Mouse (Mus musculus) frontal cortex, postnatal 36 days (tissue): ENCODE measurements around the gene Rbm28.
"Not testable (repeated sequence)": the region's sequence is repeated elsewhere in the genome, so short reads cannot be mapped to it uniquely, and the experiment has no call there.

Experiments used
- DNase-seq, 2 experiments: peaks; one replicate each; pipeline ENCODE4 v3.0.0; 2022; ENCODE audit warnings: low spot score in 2 of 2

Gene Rbm28

GRCm38 (mm10) chr6:29193961-29194750 is 29.4 kb upstream of the Rbm28 start:
- no peak for DNase-seq

- no peak for DNase-seq
Observed at GRCm38 (mm10) chr6:29187936-29188335, 23.1 kb upstream of the Rbm28 start.

DNA sequence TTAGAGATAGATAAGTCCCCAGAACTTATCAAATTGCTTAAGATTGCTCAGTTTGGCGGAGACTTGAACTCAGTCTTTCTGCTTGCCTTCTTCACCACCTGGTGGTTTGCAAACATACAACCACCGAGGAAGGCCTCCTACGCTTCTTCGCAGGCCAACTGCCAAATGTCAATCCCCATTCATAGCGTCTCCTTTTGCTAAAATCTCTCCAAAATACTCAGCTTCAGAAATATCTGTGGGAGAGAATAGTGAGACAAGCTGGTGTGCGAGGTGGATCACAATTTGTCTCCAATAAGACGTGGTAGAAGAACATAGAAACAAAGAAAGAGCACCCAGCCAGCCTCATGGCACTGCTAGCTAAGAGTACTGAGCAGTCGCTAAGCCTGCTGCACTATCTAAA is 15.0 kb upstream of the Rbm28 start:
- DNase-seq: peak; percentile 56 to 77

DNA sequence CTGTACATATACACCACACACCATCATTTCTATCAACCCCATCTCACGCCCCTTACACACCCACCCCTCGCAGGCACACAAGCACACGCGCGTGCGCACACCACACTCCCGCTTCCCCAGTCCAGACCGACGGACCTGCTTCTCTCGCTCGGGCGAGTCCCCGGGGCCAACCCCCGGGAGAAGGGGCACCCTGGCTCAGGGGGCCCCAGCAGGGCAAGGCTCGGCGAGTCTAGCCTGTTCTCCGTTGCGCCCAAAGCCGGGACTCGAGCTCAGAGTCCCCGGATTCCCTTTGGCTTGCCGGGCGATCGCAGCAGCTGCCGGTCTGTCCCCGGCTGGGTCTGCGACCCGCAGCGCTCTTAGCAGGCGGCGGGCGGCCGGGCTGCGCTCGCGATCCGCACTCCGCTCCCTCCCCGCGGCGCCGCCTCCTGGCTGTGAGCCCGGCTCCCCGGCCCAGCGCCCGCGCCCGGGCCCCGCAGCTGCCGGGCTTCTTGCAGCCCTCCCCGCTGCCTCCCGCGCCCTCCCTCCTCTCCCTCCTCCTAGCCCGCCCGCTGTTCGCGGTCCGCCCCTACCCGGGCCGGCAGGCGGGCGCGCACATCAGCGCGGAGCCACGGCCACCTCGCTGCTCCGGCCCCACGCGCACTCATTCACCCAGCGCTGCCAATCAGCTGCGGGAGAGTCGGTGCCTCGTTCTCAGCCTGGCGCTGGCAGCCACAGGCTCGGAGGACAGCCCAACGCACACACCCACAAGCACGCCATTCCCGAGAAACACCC is 14.3 kb upstream of the Rbm28 start, which contains the start of gene Prrt4:
TSS of gene Prrt4 (minus strand) at position 697 of the 771 bp plus-strand sequence.
- peak; percentile 68 to 69 for DNase-seq

GRCm38 (mm10) chr6:29177901-29178879 is 13.4 kb upstream of the Rbm28 start:
- no peak for DNase-seq

GRCm38 (mm10) chr6:29175113-29175512 is 10.3 kb upstream of the Rbm28 start:
- DNase-seq: no peak

DNA sequence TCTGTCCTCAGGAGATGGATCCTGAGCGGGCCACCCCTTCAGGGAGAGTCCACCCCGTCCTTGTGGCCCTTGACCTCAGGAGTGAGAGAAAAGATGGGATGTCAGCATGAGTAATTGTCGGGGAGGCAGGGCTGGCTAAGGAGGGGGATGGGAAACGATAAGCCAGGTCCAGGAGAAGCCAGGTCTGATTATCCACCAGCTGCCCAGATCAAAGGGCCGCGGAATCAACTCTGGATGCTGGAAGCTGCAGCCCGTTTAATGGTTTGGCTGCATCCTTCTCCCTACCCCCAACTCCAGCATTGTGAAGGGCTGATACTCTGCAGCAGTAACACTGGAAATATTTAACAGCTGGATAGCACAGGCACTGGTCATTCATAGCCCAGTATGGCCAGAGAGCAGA is 9.6 kb upstream of the Rbm28 start:
- DNase-seq: no peak

DNA sequence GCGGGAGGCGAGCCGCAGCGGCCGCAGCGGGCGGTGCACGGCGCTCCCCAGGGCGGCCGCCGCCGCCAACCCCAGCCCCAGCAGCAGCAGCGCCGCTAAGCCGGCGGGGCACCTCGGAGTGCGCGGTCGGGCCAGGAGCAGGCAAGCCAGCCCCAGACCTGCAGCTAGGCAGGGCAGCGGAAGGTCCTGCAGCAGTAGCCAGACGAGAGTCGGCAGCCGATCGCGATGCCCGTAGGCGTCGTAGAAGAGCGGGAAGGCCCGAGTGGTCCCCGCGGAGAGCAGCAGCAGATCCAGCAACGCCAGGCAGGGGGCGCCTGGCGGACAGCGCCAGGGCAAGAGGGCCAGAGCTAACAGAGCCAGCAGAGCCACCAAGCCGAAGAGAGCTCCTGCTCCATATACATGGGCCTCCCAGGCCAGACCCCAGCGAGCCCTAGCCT is 6.2 kb upstream of the Rbm28 start:
- DNase-seq: peak; percentile 67 to 71

- no peak for DNase-seq
Observed at GRCm38 (mm10) chr6:29170063-29170921, 5.5 kb upstream of the Rbm28 start.

GRCm38 (mm10) chr6:29169675-29170062 is 4.9 kb upstream of the Rbm28 start:
- no peak for DNase-seq

DNA sequence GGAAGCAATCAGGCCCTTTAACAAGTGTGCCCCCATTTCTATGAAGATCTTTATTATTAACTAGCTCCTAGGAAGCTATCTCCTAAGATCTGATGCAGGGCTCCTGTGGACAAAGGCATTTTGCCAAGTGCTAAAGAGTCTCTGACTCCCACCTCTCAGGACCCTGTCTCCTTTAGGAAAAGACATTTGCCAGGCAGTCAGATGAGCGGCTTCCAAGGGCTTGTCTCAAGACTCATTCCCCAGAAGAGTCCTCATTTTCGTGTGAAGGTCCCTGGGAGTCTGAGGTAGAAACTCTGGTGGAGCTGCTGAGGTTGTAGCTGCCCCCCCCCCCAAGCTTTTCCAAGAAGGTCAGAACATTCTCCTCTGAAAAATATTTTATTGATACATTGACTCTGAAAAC is 4.1 kb upstream of the Rbm28 start:
- DNase-seq: no peak

DNA sequence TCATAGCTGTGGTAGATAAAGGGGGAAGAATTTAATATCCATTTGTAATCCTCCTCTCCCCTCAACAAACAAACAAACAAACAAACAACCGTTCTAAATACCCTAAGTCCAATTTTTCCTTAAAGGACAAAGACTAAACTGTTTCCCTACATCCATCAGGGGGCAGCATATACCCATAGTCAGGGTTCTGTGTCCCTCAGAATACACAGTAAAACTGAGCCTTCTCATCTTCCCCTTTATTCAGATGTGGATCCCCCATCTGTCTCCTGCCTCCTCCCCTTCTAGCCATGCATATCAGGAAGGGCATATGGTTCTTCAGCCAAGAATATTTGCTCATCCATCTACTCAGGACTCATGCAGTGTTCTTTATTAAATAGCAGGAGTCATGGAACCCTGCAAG is 1.4 kb upstream of the Rbm28 start:
- peak in 1 of 2 experiments; percentile 77 for DNase-seq

DNA sequence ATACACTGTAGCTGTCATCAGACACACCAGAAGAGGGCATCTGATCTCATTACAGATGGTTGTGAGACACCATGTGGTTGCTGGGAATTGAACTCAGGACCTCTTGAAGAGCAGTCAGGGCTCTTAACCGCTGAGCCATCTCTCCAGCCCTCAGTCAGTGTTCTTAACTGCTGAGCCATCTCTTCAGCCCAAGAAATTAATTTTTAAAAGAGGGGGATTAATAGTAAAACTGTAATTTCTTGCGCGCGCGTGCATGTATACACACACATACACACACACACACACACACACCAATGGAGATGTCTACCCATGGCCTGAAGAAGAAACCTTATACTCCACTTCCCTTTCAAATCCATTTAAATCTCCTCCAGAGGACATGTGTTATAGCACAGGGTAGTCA is 3.5 kb downstream of the Rbm28 start:
- DNase-seq: not testable (repeated sequence)

DNA sequence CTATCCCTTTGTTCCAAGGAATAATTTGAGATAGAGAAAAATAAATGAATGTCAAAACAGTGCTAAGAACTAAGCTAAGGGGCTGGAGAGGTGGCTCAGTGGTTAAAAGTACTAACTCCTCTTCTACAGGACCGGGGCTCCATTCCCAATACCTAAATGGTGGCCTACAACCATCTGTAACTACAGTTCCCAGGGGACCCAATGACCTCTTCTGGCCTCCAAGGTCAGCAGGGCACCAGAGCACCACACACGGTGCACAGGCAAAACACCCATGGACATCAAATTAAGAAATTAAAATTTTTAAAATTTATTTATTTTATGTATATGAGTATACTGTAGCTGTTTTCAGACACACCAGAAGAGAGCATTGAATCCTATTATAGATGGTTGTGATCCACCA is 4.0 kb downstream of the Rbm28 start:
- no peak for DNase-seq

- DNase-seq: no peak
Observed at GRCm38 (mm10) chr6:29156326-29156725, 8.5 kb downstream of the Rbm28 start.

GRCm38 (mm10) chr6:29150001-29150400 is 14.8 kb downstream of the Rbm28 start:
- no peak for DNase-seq

DNA sequence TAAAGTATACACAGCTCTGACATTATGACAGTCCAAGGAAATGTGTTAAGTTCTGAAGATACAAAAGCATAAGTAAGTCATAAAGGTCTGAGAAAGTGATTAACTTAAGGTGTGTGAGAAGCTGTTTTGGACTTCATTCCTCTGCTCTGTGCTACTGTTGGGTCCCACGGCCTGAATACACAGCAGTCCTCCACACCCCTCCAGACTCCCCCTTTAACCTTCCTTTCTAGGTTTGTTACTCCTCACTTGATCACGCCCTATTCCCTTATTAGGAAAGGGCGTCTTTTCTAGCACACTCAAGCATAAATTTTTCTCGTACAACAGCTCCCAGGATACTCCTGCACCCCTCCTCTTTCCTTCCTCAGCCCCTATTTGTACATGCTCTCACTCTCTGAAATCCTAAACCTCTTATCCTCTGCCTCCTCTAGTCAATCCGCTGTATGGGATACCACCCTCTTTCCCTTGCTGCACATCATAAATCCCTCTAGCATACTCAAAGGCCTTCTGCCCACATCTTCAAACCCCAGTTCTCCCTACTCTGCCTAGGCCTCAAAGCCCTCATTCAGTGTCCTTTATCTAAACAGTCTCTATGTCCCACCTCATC is 17.3 kb downstream of the Rbm28 start:
- DNase-seq: no peak

- no peak for DNase-seq
Observed at GRCm38 (mm10) chr6:29146641-29147040, 18.2 kb downstream of the Rbm28 start.

DNA sequence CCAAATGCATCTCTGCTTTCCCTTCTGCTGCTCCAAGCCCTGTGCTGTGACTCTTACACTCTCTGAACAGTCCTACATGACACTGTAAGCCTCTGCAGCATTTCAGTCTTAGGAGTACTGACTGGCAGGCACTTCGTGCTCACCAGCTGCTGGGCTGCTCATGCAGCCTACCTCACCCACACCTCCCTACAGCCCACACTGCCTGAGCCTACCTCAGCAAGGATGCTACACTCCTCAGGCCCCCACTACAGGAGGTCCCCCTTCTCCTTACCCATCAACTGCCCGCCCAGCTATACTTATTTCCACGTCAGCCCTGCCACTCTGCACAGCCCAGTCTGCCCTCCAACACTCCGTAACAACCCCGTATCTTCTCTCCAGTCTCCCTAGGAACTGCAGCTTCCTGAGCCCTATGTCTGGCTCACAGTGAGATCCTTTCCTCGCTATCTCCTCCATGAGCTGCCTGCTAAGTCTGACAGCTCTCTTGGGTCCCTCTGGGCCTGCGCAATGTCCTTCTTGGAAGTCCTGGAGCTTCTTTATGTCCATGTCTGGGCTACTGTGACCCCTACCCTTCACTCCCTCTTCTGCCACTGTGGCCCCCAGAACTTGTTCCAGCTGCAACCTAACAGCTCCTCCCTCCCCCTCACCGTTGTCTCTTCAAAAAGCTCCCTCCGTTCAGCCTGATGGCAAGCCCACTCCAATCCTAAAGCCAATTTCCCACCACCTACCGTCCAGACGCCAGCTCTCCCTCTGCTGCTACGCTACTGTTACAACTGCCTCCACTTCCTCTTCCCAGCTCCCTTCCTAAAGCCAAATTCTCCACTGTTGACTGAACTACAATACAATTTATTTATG is 19.1 kb downstream of the Rbm28 start:
- peak; percentile 26 to 37 for DNase-seq
